Mouse (Mus musculus) thymus, postnatal 10 days (tissue): ENCODE measurements at regions not wholly inside any gene's neighbourhood (a gene's known extent, or its start where the extent isn't known, plus 50 kb on each side); places are given as distances from the start of the nearest gene placed in this dataset.

ENCODE experiments used
- DNase-seq, 2 experiments: peaks; one replicate each; pipeline ENCODE4 v3.0.0; 2021; ENCODE audit warnings: low spot score in 2 of 2

DNA sequence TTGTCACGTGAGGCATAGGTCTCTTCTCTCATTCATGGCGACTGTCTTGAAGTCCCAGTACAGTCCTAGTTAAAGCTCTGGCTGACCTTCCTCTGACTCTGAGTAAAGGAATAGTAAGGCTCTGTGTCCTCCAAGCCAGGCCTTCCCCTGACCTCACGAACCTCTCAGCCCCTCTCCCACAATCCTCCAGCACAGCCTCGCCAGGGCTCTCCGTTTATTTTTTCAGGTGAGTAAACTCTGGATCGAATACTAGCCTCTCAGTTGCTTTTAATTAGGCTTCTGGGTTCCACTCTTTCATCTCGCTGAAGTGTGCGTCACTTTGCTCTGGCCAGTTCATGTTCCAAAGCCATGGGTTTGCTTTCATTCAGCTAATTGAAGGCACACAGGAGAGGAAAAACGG is 133.8 kb downstream of the Mylk4 start:
- DNase-seq: no peak

DNA sequence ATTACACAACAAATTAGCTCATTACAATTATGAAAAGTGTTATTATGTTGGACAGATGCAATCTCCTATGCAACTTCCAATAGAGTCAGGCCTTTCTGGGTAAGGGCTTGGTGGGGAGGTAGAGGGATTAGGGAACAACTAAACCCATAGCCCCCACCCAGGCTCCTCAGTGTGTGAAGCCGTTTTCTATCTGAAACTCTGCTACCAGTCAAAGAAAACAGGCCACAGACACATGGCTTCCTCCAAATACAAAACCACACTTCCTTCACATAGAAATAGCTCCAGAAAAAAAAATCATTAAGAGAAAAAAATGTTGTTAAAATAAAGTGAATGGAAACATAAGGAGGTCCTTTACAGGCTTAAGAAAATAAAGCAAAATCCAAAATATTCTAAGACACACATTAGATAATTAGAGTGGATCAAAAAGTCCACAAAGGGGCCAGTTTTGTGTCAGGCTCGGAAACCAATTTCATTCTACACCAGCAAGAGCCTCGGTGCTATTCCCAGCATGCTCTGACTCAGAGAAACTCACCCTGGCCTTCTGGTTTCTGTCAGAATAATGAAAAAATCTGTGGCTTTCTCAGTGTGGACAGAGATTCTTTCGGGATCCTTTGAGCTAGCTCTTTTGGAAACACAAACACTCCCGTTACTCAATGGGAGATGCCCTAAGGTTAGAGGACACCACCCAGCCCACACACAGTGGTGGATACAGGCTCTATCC is 140.6 kb downstream of the Mylk4 start:
- DNase-seq: no peak

DNA sequence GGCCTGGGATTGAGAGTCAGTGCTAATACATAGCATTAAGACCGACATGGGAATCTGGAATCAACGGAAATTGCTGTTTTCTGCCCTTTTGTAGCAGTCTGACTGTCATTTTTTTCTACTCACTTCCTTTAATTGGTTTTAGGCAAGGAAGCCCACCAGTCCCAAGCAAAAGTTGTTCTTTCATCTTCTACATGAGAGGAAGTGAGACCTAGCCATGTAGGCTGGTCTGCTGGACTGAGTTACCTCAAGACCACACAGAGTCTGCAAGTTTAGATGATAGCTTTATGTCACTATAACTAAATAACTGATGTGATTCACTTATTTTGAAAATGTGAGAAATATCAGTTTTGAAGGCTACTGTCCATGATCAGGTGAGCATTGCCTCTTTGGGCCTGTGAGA is 142.8 kb downstream of the Mylk4 start:
- DNase-seq: no peak

GRCm38 (mm10) chr13:32630122-32630732 is 153.5 kb downstream of the Mylk4 start:
- DNase-seq: no peak

DNA sequence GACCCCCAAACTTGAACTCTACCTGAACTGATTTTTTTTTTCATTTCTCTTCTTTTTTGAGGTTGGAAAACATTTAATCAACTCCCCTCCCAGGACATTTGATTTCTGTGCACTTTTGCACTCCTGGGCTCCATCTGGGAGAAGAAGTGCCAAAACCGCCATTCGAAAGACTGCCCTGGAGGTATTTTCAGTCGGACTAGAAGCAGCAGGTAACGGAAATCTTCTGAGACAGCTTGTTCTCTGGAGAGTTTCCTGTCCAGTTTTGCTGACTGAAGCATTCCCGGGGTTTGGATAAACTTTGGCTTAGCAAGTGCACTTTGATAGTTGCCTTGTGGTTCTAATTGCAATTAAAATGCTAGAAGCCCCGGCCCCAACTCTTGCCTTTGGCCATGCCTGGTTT is 169.8 kb downstream of the Mylk4 start:
- DNase-seq: no peak

DNA sequence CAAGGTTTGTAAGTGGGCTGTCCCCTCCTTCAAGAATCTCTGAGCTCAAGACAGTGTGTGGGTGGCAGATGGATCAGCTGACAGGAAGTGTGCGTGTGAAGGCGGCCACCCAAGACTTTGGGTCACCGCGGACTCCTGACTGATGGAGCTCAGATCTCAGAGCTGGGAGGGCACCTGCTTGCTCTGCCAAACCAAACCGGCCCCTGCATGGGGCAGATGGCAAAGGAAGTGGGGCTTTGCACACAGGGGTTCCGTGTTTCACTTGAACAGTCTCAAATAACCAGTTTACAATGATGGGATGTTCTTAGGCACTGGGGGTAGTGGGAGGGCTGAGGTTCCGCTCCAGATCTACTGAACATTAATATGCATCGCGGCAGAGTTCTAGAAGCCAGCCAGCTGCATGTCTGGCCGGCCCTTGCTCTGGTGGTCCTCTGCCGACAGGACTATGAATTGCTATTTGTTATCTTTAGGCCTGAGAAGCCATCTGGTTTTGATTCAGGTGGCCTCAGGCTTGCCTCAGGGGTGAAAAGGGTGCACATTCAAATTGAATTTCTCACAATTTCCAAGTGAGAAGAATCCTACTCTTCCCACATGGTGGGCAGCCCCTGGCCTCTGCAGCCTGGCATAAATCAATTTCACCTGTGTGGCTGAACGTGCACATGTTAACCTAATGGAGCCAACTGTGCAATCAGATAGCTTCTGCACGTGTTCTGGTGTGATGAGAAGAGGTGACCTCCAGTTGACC is 172.0 kb downstream of the Mylk4 start:
- DNase-seq: no peak

GRCm38 (mm10) chr13:32610970-32611369 is 172.8 kb downstream of the Mylk4 start:
- no peak for DNase-seq

- DNase-seq: no peak
These were observed 175.3 kb downstream of the Mylk4 start for GRCm38 (mm10) chr13:32608413-32608812.

GRCm38 (mm10) chr13:32603925-32604590 is 179.7 kb downstream of the Mylk4 start:
- no peak for DNase-seq

- DNase-seq: no peak
These were observed 182.4 kb downstream of the Mylk4 start for GRCm38 (mm10) chr13:32601315-32601714.

DNA sequence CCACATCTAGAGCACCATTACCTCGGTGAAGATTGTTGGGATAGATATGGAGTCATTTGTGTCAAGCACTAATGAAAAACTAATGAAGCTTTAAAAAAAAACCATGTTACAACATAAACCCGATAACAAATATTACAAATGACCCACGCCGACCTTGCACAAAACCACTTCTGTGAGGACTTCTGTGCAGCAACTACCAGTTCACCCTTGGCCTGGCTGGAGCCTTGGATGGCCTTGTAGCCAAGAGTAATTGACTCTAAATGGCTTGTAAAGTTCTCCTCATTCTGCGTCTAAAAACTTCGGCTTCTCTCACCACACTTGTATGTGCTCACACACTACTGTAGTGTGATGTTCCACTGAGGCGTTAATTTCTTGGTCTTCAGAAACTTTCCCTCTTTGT is 190.1 kb downstream of the Mylk4 start:
- DNase-seq: no peak

DNA sequence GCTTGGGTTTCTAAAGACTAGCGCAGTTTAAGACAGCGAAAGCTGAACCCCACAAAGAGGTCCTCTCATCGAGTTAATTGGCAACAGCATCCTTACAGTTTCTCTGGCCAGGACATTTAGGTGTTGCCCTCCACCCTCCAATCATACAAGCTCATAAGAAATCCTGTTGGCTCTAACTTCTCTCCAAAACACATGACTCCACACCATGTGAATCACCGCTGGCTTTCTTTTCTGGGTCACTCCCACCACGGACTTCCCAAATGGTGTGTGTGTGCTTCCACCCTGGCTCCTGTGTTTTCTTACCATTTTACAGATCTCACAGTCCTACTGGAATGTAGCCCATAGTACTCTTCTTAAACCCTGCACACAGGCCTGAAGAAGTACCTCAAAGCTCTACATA is 190.6 kb downstream of the Mylk4 start:
- DNase-seq: no peak

DNA sequence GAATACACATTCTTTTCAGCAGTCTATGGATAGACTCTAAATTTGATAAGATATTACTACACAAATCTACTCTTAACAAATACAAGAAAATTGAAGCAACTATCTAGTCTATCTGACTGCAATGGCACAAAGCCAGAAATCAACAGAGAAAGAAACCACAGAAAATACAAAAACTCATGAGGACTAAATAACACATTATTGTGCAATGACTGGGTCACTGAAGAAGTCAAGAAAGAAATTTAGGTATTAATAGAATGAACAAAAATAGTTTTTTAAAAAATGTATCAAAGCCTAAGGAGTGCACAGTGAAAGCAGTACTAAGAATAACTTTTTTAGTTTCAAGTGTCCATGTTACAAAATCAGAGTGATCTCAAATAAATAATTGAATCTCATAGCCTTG is 202.2 kb downstream of the Mylk4 start:
- no peak for DNase-seq

DNA sequence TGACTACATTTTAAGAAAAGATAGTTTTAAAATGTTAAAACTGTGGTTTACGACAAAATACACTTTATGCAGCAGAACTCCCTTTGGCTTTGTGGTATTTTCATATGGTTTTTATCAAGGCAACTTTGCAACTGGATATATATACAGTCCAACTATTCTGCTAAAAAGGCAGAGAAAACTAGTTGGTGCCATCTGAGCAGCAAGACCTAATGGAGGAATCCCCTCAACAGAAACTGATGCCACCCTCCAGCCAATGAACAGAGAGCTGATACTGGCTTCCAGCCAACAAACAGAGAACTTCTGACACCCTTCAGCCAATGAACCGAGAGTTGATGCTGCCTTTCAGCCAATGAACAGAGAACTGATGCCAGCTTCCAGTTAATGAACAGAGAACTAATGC is 215.9 kb downstream of the Mylk4 start:
- DNase-seq: no peak

DNA sequence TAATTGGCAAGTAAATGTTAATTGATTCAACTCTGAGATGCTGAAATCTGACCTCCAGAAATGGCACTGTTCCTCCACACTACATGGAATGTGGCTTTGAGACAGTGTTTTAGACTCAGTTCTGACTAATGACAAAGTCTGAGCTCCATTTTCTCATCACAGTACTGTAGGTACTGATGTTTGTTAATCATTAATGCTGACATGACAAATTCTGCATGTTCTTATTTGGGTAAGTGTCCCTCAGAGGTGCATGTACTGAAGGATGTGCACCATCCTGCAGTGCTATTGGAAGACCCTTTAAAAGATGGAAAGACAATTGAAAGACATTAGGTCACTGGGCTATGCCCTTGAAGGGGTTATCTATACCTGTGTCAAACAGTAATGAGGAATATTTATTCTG is 222.1 kb upstream of the Gmds start:
- DNase-seq: no peak

DNA sequence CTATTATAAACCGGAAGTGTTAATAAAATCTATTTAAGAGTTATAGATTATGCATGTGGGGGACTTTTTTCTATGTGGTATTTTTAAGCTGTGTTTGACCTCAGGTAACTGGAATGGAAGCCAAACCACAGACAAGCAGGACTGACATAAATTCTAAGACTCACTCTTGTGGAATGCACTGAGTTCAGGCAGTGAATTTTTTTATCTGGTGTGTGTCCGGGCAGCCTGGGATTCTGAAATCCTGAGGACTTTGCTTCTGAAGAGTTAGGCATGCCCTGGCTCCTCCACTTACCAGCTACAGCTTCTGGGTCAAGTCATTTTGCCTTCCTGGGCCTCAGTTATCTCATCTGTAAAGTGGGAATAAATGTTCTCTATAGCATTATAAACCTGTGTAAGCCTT is 217.9 kb upstream of the Gmds start:
- DNase-seq: no peak

- DNase-seq: no peak
These were observed 216.5 kb upstream of the Gmds start for GRCm38 (mm10) chr13:32555064-32555463.

GRCm38 (mm10) chr13:32554601-32555000 is 216.1 kb upstream of the Gmds start:
- no peak for DNase-seq

- DNase-seq: no peak
These were observed 214.6 kb upstream of the Gmds start for GRCm38 (mm10) chr13:32553136-32553535.

DNA sequence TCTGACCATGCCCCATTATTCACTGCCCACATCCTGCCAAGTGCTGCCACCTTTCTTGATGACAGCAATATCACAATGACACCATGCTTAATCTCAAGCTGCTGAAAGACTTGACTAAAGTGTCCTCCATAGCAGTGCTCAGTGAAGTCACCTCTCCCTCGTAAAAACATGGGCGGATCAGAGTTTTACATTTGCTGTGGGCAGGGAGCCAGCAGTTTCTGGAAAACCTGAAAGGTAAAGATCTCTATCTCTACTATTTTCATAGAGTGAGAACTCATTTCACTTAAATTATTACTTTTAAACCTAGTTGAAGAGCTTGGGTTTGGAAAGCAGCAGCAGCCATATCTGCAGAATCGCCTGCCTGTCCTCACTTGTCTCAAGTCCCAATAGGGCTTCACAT is 211.6 kb upstream of the Gmds start:
- DNase-seq: no peak

DNA sequence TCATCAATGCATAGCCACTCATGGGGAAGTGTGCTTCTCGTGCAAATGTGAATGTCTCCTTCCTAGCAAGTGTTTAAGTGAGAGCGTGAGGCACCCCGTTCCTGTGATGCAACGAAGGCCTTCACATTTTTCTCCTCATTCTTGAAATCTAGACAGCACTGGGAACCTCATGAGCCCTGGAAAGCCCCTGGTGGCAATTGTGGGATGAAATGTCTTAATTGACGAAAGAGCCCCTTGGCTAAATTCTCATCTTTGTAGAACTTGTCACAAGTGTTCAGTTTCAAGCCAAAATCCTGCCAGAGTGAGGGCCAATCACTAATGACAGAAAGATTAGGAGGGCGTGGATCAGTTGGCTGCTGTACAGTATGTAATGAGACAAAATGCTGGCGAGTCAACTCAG is 208.6 kb upstream of the Gmds start:
- DNase-seq: no peak

GRCm38 (mm10) chr13:32544986-32545740 is 206.6 kb upstream of the Gmds start:
- DNase-seq: no peak
